Mouse (Mus musculus): Measurements from ENCODE around the gene Dnajb2. TPM values are rescaled to one million over a fixed set of nuclear protein-coding genes. Genes with fewer than 3 reads are reported as not detected.

Dnajb2 gene
- polyA plus RNA-seq, 1 experiment from 2014 or later = 13.8 TPM

- Histone ChIP-seq H3K27me3 (ENCODE audit: control insufficient read depth, insufficient read depth, low read length) (peaks cover 27% of the 10 kb centered on the region), H3K27ac (replicated peaks; ENCODE audit: low read depth, low read length) (no peak overlapping the region), H3K4me1 (ENCODE audit: control insufficient read depth, insufficient read depth, low read length) (peaks cover 3% of the 10 kb centered on the region), H3K36me3 (replicated peaks; ENCODE audit: control insufficient read depth, insufficient read depth, low read depth, low read length) (no peaks in the 10 kb centered on the region), H3K4me2 (ENCODE audit: low read depth, low read length) (no peak overlapping the region), H3K9me3 (replicated peaks; ENCODE audit: control insufficient read depth, low read length) (no peaks in the 10 kb centered on the region), H3K4me3 (ENCODE audit: low read depth, low read length) (no peak overlapping the region), H3K9ac (replicated peaks; ENCODE audit: low read length) (no peak overlapping the region)
- DNase-seq (ENCODE audit: low spot score) = no peak
- 81% methylated on average over 6 of the region's 6 CpGs for WGBS
- no peak for ATAC-seq (replicated peaks; ENCODE audit: insufficient number of reproducible peaks, low FRiP score, low TSS enrichment, low read depth)
Observed at GRCm38 (mm10) chr1:75222926-75223325, 13.3 kb upstream of the Dnajb2 start.

- Histone ChIP-seq H3K27ac (replicated peaks; ENCODE audit: low read depth, low read length) (no peak overlapping the region), H3K9me3 (replicated peaks; ENCODE audit: control insufficient read depth, low read length) (no peaks in the 10 kb centered on the region), H3K4me2 (ENCODE audit: low read depth, low read length) (no peak overlapping the region), H3K4me3 (ENCODE audit: low read depth, low read length) (no peak overlapping the region), H3K9ac (replicated peaks; ENCODE audit: low read length) (no peak overlapping the region), H3K36me3 (replicated peaks; ENCODE audit: control insufficient read depth, insufficient read depth, low read depth, low read length) (no peaks in the 10 kb centered on the region), H3K27me3 (ENCODE audit: control insufficient read depth, insufficient read depth, low read length) (peaks cover 21% of the 10 kb centered on the region), H3K4me1 (ENCODE audit: control insufficient read depth, insufficient read depth, low read length) (peaks cover 3% of the 10 kb centered on the region)
- no peak for ATAC-seq (replicated peaks; ENCODE audit: insufficient number of reproducible peaks, low FRiP score, low TSS enrichment, low read depth)
- 69% methylated on average over 6 of the region's 6 CpGs for WGBS
- no peak for DNase-seq (ENCODE audit: low spot score)
Observed at GRCm38 (mm10) chr1:75223532-75223931, 12.7 kb upstream of the Dnajb2 start.

GRCm38 (mm10) chr1:75225473-75225872 lies 10.7 kb upstream of the Dnajb2 start:
- no peaks in the 10 kb centered on the region for H3K9me3 ChIP-seq (replicated peaks; ENCODE audit: control insufficient read depth, low read length)
- peaks cover 4% of the 10 kb centered on the region for H3K27me3 ChIP-seq (ENCODE audit: control insufficient read depth, insufficient read depth, low read length)
- no peaks in the 10 kb centered on the region for H3K36me3 ChIP-seq (replicated peaks; ENCODE audit: control insufficient read depth, insufficient read depth, low read depth, low read length)
- H3K27ac ChIP-seq (replicated peaks; ENCODE audit: low read depth, low read length) = no peak overlapping the region
- H3K4me2 ChIP-seq (ENCODE audit: low read depth, low read length) = no peak overlapping the region
- no peak for DNase-seq (ENCODE audit: low spot score)
- H3K9ac ChIP-seq (replicated peaks; ENCODE audit: low read length) = no peak overlapping the region
- no peak for ATAC-seq (replicated peaks; ENCODE audit: insufficient number of reproducible peaks, low FRiP score, low TSS enrichment, low read depth)
- WGBS = 72% methylated on average over 3 of the region's 3 CpGs
- no peaks in the 10 kb centered on the region for H3K4me1 ChIP-seq (ENCODE audit: control insufficient read depth, insufficient read depth, low read length)
- H3K4me3 ChIP-seq (ENCODE audit: low read depth, low read length) = no peak overlapping the region

GRCm38 (mm10) chr1:75226138-75226537 lies 10.1 kb upstream of the Dnajb2 start:
- Histone ChIP-seq H3K36me3 (replicated peaks; ENCODE audit: control insufficient read depth, insufficient read depth, low read depth, low read length) (no peaks in the 10 kb centered on the region), H3K4me2 (ENCODE audit: low read depth, low read length) (no peak overlapping the region), H3K4me3 (ENCODE audit: low read depth, low read length) (no peak overlapping the region), H3K9me3 (replicated peaks; ENCODE audit: control insufficient read depth, low read length) (no peaks in the 10 kb centered on the region), H3K27ac (replicated peaks; ENCODE audit: low read depth, low read length) (no peak overlapping the region), H3K4me1 (ENCODE audit: control insufficient read depth, insufficient read depth, low read length) (no peaks in the 10 kb centered on the region), H3K27me3 (ENCODE audit: control insufficient read depth, insufficient read depth, low read length) (no peaks in the 10 kb centered on the region), H3K9ac (replicated peaks; ENCODE audit: low read length) (no peak overlapping the region)
- WGBS = 73% methylated on average over 2 of the region's 2 CpGs
- no peak for ATAC-seq (replicated peaks; ENCODE audit: insufficient number of reproducible peaks, low FRiP score, low TSS enrichment, low read depth)
- DNase-seq (ENCODE audit: low spot score) = no peak

GRCm38 (mm10) chr1:75227653-75228052 lies 8.6 kb upstream of the Dnajb2 start:
- no peak overlapping the region for H3K4me3 ChIP-seq (ENCODE audit: low read depth, low read length)
- no peak overlapping the region for H3K27ac ChIP-seq (replicated peaks; ENCODE audit: low read depth, low read length)
- WGBS = 80% methylated on average over 1 of the region's 1 CpGs
- H3K9me3 ChIP-seq (replicated peaks; ENCODE audit: control insufficient read depth, low read length) = no peaks in the 10 kb centered on the region
- H3K4me1 ChIP-seq (ENCODE audit: control insufficient read depth, insufficient read depth, low read length) = no peaks in the 10 kb centered on the region
- no peaks in the 10 kb centered on the region for H3K27me3 ChIP-seq (ENCODE audit: control insufficient read depth, insufficient read depth, low read length)
- H3K9ac ChIP-seq (replicated peaks; ENCODE audit: low read length) = no peak overlapping the region
- H3K4me2 ChIP-seq (ENCODE audit: low read depth, low read length) = no peak overlapping the region
- DNase-seq (ENCODE audit: low spot score) (no peak), ATAC-seq (replicated peaks; ENCODE audit: insufficient number of reproducible peaks, low FRiP score, low TSS enrichment, low read depth) (no peak)
- no peaks in the 10 kb centered on the region for H3K36me3 ChIP-seq (replicated peaks; ENCODE audit: control insufficient read depth, insufficient read depth, low read depth, low read length)

GRCm38 (mm10) chr1:75229158-75229557 lies 7.0 kb upstream of the Dnajb2 start:
- 73% methylated on average over 4 of the region's 4 CpGs for WGBS
- no peak for ATAC-seq (replicated peaks; ENCODE audit: insufficient number of reproducible peaks, low FRiP score, low TSS enrichment, low read depth)

GRCm38 (mm10) chr1:75230335-75230994 lies 5.7 kb upstream of the Dnajb2 start:
- H3K27me3 ChIP-seq (ENCODE audit: control insufficient read depth, insufficient read depth, low read length) = no peaks in the 10 kb centered on the region
- WGBS = 77% methylated on average over 7 of the region's 7 CpGs
- H3K4me1 ChIP-seq (ENCODE audit: control insufficient read depth, insufficient read depth, low read length) = no peaks in the 10 kb centered on the region
- H3K9me3 ChIP-seq (replicated peaks; ENCODE audit: control insufficient read depth, low read length) = no peaks in the 10 kb centered on the region
- ATAC-seq (replicated peaks; ENCODE audit: insufficient number of reproducible peaks, low FRiP score, low TSS enrichment, low read depth) (no peak), DNase-seq (ENCODE audit: low spot score) (no peak)
- no peak overlapping the region for H3K27ac ChIP-seq (replicated peaks; ENCODE audit: low read depth, low read length)
- no peak overlapping the region for H3K4me2 ChIP-seq (ENCODE audit: low read depth, low read length)
- H3K4me3 ChIP-seq (ENCODE audit: low read depth, low read length) = no peak overlapping the region
- H3K9ac ChIP-seq (replicated peaks; ENCODE audit: low read length) = no peak overlapping the region
- no peaks in the 10 kb centered on the region for H3K36me3 ChIP-seq (replicated peaks; ENCODE audit: control insufficient read depth, insufficient read depth, low read depth, low read length)

More at GRCm38 (mm10) chr1:75229158-75229557, 7.0 kb upstream of the Dnajb2 start:
- Histone ChIP-seq H3K9ac (replicated peaks; ENCODE audit: low read length) (no peak overlapping the region), H3K4me3 (ENCODE audit: low read depth, low read length) (no peak overlapping the region), H3K36me3 (replicated peaks; ENCODE audit: control insufficient read depth, insufficient read depth, low read depth, low read length) (no peaks in the 10 kb centered on the region), H3K4me2 (ENCODE audit: low read depth, low read length) (no peak overlapping the region), H3K27ac (replicated peaks; ENCODE audit: low read depth, low read length) (no peak overlapping the region), H3K4me1 (ENCODE audit: control insufficient read depth, insufficient read depth, low read length) (no peaks in the 10 kb centered on the region), H3K9me3 (replicated peaks; ENCODE audit: control insufficient read depth, low read length) (no peaks in the 10 kb centered on the region), H3K27me3 (ENCODE audit: control insufficient read depth, insufficient read depth, low read length) (no peaks in the 10 kb centered on the region)
- DNase-seq (ENCODE audit: low spot score) = no peak

- Histone ChIP-seq H3K27me3 (ENCODE audit: control insufficient read depth, insufficient read depth, low read length) (no peaks in the 10 kb centered on the region), H3K9me3 (replicated peaks; ENCODE audit: control insufficient read depth, low read length) (no peaks in the 10 kb centered on the region), H3K4me3 (ENCODE audit: low read depth, low read length) (no peak overlapping the region), H3K4me1 (ENCODE audit: control insufficient read depth, insufficient read depth, low read length) (no peaks in the 10 kb centered on the region), H3K27ac (replicated peaks; ENCODE audit: low read depth, low read length) (no peak overlapping the region), H3K4me2 (ENCODE audit: low read depth, low read length) (no peak overlapping the region), H3K36me3 (replicated peaks; ENCODE audit: control insufficient read depth, insufficient read depth, low read depth, low read length) (no peaks in the 10 kb centered on the region), H3K9ac (replicated peaks; ENCODE audit: low read length) (no peak overlapping the region)
- ATAC-seq (replicated peaks; ENCODE audit: insufficient number of reproducible peaks, low FRiP score, low TSS enrichment, low read depth) (no peak), DNase-seq (ENCODE audit: low spot score) (no peak)
- WGBS = 68% methylated on average over 4 of the region's 4 CpGs
Observed at GRCm38 (mm10) chr1:75231224-75231623, 5.0 kb upstream of the Dnajb2 start.
